Mouse (Mus musculus) ES-E14 (cell line): Measurements from ENCODE around the gene Masp2.

Source experiments
- CHD2 ChIP-seq: IDR thresholded peaks from 2 replicates; pipeline ENCODE4 v1.6.1; 2014; ENCODE audit warnings: mild to moderate bottlenecking, low read depth, low read length, inconsistent platforms
- HCFC1 ChIP-seq: IDR thresholded peaks from 2 replicates; pipeline ENCODE4 v1.6.1; 2012; ENCODE audit warnings: low read length, inconsistent platforms, borderline replicate concordance; ENCODE audit not compliant: insufficient read depth
- MAFK ChIP-seq: IDR thresholded peaks from 2 replicates; pipeline ENCODE4 v1.6.1; 2014; ENCODE audit warnings: mild to moderate bottlenecking, low read depth, low read length, inconsistent platforms; ENCODE audit not compliant: insufficient read depth
- ZC3H11A ChIP-seq: IDR thresholded peaks from 2 replicates; pipeline ENCODE4 v1.6.1; 2012; ENCODE audit warnings: low read depth, mild to moderate bottlenecking, inconsistent platforms, low read length, borderline replicate concordance
- ZNF384 ChIP-seq: IDR thresholded peaks from 2 replicates; pipeline ENCODE4 v1.6.1; 2012; ENCODE audit warnings: low read depth, low read length, inconsistent platforms

DNA sequence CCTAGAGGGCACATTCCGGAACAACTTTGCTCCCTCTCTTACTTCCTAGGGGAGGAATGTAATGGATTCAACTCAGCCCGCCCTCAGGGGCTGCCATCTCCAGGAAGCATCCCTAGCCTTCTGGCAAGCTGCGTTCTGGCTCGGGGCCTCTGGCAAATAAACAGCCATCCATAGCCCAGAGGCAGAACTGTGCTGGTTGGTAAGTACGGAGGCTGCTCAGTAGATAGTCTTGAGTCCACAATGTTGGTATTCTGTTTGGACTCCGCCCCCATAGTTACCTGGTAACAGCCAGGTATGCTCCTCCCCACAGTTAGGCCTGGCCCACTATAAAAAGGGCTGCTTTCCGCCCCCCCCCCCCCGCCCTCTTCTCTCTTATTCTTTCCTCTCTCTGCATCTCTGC is 12.8 kb upstream of the Masp2 start:
- TF ChIP-seq ZC3H11A: no peak
- no peak for TF ChIP-seq ZNF384
- no peak for TF ChIP-seq MAFK
- no peak for TF ChIP-seq CHD2
- TF ChIP-seq HCFC1: no peak
